Mouse (Mus musculus) forebrain, embryonic 11.5 days (tissue): ENCODE data around the gene Grm5. TPM values are rescaled to one million over a fixed set of nuclear protein-coding genes. Genes with fewer than 3 reads are reported as not detected.

ENCODE experiments used
- ATAC-seq: fragments of 200-750 bp; cut with Nextera tagmentation; replicated peaks from 2 replicates; pipeline ENCODE4 v1.8.0; 2017; ENCODE audit warnings: moderate TSS enrichment; ENCODE audit not compliant: low FRiP score
- DNase-seq: peaks from one replicate; pipeline ENCODE4 v3.0.0-alpha.2; 2017; ENCODE audit warnings: low spot score
- H3K27ac ChIP-seq: fragments of 300-500 bp; sonication (generic); 2 replicates; pipeline ENCODE4 v1.5.1; 2014; ENCODE audit warnings: low read depth, low read length
- H3K27me3 ChIP-seq: fragments of 300-500 bp; sonication (generic); 2 replicates; pipeline ENCODE4 v1.6.1; 2014; ENCODE audit warnings: mild to moderate bottlenecking, low read length, mixed read lengths; ENCODE audit not compliant: control insufficient read depth, insufficient read depth
- H3K36me3 ChIP-seq: fragments of 300-500 bp; sonication (generic); 2 replicates; pipeline ENCODE4 v1.6.1; 2014; ENCODE audit warnings: mild to moderate bottlenecking, low read length, moderate library complexity, mixed read lengths; ENCODE audit not compliant: control insufficient read depth, insufficient read depth
- H3K4me1 ChIP-seq: fragments of 300-500 bp; sonication (generic); replicated peaks from 2 replicates; pipeline ENCODE4 v1.6.1; 2014; ENCODE audit warnings: low read length, mixed read lengths; ENCODE audit not compliant: control insufficient read depth, insufficient read depth
- H3K4me2 ChIP-seq: fragments of 300-500 bp; sonication (generic); 2 replicates; pipeline ENCODE4 v1.6.1; 2014; ENCODE audit warnings: low read depth, mild to moderate bottlenecking, low read length, moderate library complexity, mixed read lengths; ENCODE audit not compliant: severe bottlenecking
- H3K4me3 ChIP-seq: fragments of 300-500 bp; sonication (generic); 2 replicates; pipeline ENCODE4 v1.5.1; 2014; ENCODE audit warnings: low read depth, low read length
- H3K9ac ChIP-seq: fragments of 300-500 bp; sonication (generic); 2 replicates; pipeline ENCODE4 v1.6.1; 2014; ENCODE audit warnings: low read length
- H3K9me3 ChIP-seq: fragments of 300-500 bp; sonication (generic); 2 replicates; pipeline ENCODE4 v1.6.1; 2016; ENCODE audit warnings: low read length, mixed read lengths; ENCODE audit not compliant: control insufficient read depth
- WGBS: fragments of 180-500 bp; shearing (Covaris S2); extraction: QIAGEN DNeasy Blood & Tissue Kit; methylation state at CpG from one replicate; pipeline ENCODE4 v1.1.7; 2014; 5-methylcytosine and 5-hydroxymethylcytosine counted together
- polyA plus RNA-seq: library from polyadenylated mRNA; unstranded; fragments of >200 nt; fragmentation: Nextera tagmentation; extraction: Ambion mirVana; gene quantifications from 2 replicates; pipeline ENCODE4 v1.2.1, GENCODE M21; 2014

Gene Grm5
- polyA plus RNA-seq, 1 experiment from 2014 or later, result 0.12 TPM

DNA sequence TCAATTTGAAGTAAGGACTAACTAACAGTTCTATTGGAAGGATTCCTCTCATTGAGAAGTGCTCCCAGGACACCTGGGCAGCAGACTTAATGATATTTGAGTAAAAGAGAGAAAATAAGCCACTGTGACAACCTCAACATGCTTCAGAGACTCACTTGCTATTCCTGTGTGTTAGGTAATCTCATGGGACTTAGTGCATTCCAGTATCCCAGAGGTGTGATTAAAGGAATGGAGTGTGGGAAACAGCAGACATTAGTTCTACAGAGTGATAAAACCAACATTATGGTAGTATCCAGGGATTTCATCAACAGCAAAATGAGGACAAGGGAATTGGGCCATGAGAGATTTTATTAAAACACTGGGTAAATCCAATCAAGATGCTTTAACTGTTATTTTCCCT is 205.0 kb downstream of the Grm5 start:
- H3K9me3 ChIP-seq, result no peaks in the 10 kb centered on the region
- ATAC-seq, result no peak

DNA sequence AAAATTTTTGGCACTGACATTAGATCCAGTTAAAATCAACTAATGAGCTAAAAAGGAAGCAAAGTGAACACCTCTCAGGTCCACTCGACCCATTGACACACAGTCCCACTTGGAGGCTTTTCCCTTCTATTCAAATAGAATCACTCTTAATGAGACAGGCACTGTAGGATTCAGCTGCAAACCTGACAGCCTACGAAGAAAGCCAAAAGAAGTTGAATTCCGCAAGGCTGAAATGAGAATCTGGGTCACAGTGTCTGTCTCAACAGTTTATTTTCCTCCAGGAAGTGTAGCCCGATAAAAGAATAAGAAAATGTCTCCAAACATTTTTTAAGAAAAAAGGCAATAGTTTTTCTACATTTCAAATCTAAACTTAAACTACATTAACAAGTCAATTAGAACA is 209.9 kb downstream of the Grm5 start:
- no peaks in the 10 kb centered on the region for H3K36me3 ChIP-seq
- no peak overlapping the region for H3K4me2 ChIP-seq
- no peak overlapping the region for H3K9ac ChIP-seq
- ATAC-seq (no peak), DNase-seq (no peak)
- no peak overlapping the region for H3K27ac ChIP-seq
- WGBS, result 69% methylated on average over 4 of the region's 4 CpGs
- no peaks in the 10 kb centered on the region for H3K27me3 ChIP-seq
- no peak overlapping the region for H3K4me3 ChIP-seq
- no peaks in the 10 kb centered on the region for H3K4me1 ChIP-seq
- H3K9me3 ChIP-seq, result no peaks in the 10 kb centered on the region

More for the DNA sequence above, 205.0 kb downstream of the Grm5 start:
- H3K4me2 ChIP-seq, result no peak overlapping the region
- H3K4me1 ChIP-seq, result no peaks in the 10 kb centered on the region
- no peak overlapping the region for H3K27ac ChIP-seq
- no peak overlapping the region for H3K4me3 ChIP-seq
- H3K9ac ChIP-seq, result no peak overlapping the region
- no peaks in the 10 kb centered on the region for H3K36me3 ChIP-seq
- H3K27me3 ChIP-seq, result no peaks in the 10 kb centered on the region
- DNase-seq, result no peak

DNA sequence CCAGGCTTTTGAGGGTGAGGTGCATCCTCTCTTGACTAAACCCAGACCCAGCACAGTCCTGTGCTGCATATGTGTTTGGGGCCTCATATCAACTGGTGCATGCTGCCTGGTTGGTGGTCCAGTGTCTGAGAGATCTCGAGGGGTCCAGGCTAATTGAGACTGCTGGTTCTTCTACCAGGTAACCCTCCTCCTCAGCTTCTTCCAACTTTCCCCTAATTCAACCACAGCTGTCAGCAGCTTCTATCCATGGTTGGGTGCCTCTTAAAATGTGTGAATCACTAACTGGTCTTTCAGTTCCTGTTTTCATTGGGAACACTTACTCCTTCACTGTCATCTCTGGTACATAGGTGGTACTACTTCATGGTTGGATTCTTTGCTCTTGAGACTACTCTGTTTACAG is 240.9 kb downstream of the Grm5 start:
- H3K9ac ChIP-seq, result no peak overlapping the region
- DNase-seq (no peak), ATAC-seq (no peak)
- no peak overlapping the region for H3K27ac ChIP-seq
- H3K27me3 ChIP-seq, result no peaks in the 10 kb centered on the region
- no peaks in the 10 kb centered on the region for H3K36me3 ChIP-seq
- no peak overlapping the region for H3K4me2 ChIP-seq
- no peaks in the 10 kb centered on the region for H3K9me3 ChIP-seq
- 73% methylated on average over 1 of the region's 1 CpGs for WGBS
- no peaks in the 10 kb centered on the region for H3K4me1 ChIP-seq
- H3K4me3 ChIP-seq, result no peak overlapping the region

DNA sequence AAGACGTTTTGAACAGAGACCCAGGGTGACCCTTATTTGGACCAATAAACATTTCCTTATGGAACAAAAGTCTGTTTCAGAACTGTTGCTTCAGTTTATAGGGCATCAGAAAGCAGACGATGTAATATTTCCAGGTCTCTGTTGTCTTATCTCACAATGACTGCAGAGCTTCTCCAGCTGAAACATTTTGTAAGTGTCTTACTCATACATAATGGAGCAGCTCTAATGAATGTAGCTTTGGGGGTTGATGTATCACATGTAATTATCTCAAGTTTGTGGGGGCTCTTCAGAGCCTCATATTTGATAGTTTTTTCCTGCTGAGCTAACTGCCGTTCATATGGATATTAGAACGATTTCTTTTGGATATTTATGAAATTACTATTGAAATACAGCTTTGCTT is 250.7 kb downstream of the Grm5 start:
- WGBS, result 78% methylated on average over 4 of the region's 4 CpGs
- Histone ChIP-seq H3K9ac (no peak overlapping the region), H3K4me1 (no peaks in the 10 kb centered on the region), H3K4me2 (no peak overlapping the region), H3K9me3 (no peaks in the 10 kb centered on the region), H3K27me3 (no peaks in the 10 kb centered on the region), H3K36me3 (no peaks in the 10 kb centered on the region), H3K4me3 (no peak overlapping the region), H3K27ac (no peak overlapping the region)
- ATAC-seq (no peak), DNase-seq (no peak)

DNA sequence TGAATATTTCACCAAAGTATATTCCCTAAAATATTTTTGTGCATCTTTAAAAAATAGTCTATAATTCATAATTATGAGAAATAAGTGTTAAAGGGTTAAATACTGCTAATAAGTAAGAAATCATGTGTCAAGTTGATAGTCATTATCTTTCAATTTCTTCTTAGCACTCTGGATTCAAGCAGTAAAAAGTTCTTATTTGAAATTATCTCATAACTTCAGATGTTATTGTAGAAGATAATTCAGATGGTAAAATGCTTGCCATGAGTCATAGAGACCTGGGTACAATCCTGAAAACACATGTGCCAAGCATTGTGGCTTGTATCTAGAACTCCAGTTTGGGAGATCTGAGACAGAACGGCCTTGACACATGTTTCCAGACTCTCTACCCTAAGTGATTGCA is 254.6 kb downstream of the Grm5 start:
- ATAC-seq (no peak), DNase-seq (no peak)
- H3K27ac ChIP-seq, result no peak overlapping the region
- no peaks in the 10 kb centered on the region for H3K9me3 ChIP-seq
- H3K4me3 ChIP-seq, result no peak overlapping the region
- no peaks in the 10 kb centered on the region for H3K36me3 ChIP-seq
- no peaks in the 10 kb centered on the region for H3K4me1 ChIP-seq
- H3K9ac ChIP-seq, result no peak overlapping the region
- 100% methylated on average over 1 of the region's 1 CpGs for WGBS
- H3K4me2 ChIP-seq, result no peak overlapping the region
- H3K27me3 ChIP-seq, result no peaks in the 10 kb centered on the region

DNA sequence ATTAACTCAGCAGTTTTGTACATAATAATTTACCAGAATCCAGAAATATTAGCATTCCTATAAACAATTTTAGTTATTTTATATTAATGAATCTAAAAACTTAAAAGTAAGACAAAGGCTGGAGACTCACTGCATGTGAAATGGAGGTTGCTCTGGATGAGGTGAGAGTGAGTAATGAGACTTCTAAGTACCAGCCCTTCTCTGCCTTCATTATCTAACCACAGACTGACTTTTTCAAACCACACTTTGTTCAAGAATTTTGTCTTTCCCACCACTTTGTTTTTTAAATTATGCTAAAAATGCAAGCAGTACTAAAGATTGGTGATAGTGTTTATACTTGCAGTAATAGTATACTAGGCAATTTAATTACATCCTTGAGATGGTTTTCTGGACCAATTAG is 259.5 kb downstream of the Grm5 start:
- H3K27me3 ChIP-seq, result no peaks in the 10 kb centered on the region
- H3K4me3 ChIP-seq, result no peak overlapping the region
- no peak for DNase-seq
- H3K9ac ChIP-seq, result no peak overlapping the region
- H3K9me3 ChIP-seq, result no peaks in the 10 kb centered on the region
- no peaks in the 10 kb centered on the region for H3K36me3 ChIP-seq
- no peak overlapping the region for H3K27ac ChIP-seq
- no peak for ATAC-seq
- H3K4me1 ChIP-seq, result no peaks in the 10 kb centered on the region
- no peak overlapping the region for H3K4me2 ChIP-seq

DNA sequence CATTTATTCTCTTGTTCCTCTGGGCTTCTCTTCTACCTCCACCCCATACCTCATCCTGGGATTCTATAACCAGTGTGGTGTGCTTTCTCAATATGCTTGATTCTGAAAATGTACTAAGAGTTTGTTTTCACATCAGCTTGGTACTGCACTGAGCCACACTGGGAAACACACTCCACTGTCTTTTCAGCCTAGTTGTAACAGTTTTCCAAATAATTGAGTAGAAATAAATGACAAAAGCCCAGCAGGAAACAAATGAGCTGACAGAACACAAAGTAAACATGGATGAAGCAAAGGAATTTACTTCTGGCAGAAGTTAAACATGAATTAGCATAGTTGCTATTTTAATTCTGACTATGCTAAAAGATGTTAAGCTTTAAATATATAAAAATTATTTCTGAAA is 262.1 kb downstream of the Grm5 start:
- Histone ChIP-seq H3K4me3 (no peak overlapping the region), H3K4me2 (no peak overlapping the region), H3K9ac (no peak overlapping the region), H3K27ac (no peak overlapping the region), H3K9me3 (no peaks in the 10 kb centered on the region), H3K4me1 (no peaks in the 10 kb centered on the region), H3K36me3 (no peaks in the 10 kb centered on the region), H3K27me3 (no peaks in the 10 kb centered on the region)
- no peak for DNase-seq
- ATAC-seq, result no peak

DNA sequence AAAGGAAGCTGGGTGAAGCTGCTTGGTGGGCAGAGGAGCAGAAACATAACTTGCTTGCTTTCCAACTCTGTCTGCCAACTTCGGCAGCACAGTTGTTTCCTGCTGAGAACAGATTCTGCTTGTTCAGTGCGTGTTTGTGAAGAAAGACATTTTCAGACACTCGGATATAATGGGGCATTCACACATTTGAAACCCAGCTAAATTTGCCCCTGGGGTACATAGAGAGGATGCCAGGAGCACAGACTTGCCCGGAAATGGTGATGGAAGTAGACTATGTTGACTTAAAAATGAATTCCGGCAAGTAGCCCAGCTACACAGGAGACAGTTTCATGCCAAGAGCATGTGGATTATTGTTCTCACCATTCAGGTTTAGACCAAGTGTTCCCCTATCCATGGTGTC is 342.0 kb downstream of the Grm5 start:
- DNase-seq (no peak), ATAC-seq (no peak)
- H3K27ac ChIP-seq, result no peak overlapping the region
- H3K4me3 ChIP-seq, result no peak overlapping the region
- H3K4me2 ChIP-seq, result no peak overlapping the region
- WGBS, result 65% methylated on average over 5 of the region's 5 CpGs
- H3K27me3 ChIP-seq, result no peaks in the 10 kb centered on the region
- H3K4me1 ChIP-seq, result no peaks in the 10 kb centered on the region
- H3K36me3 ChIP-seq, result no peaks in the 10 kb centered on the region
- no peaks in the 10 kb centered on the region for H3K9me3 ChIP-seq
- H3K9ac ChIP-seq, result no peak overlapping the region

DNA sequence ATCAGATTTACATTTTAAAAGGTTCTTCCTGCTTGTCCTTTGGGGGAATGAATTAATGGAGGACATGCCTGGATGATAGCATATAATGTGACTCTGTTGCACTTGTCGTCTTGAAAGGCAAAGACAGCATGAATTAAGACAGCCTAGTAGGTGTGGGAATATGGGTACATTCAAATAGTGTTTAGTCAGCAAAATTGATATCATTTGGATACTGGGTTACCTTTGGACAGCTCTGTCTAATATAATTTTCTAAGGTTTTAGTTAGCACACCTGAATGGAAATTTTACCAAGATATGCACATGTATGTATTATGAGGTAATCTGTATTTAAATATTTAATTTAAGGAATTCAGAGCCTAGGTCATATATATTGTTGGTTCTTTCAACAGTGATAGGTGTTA is 353.4 kb downstream of the Grm5 start:
- Histone ChIP-seq H3K4me1 (no peaks in the 10 kb centered on the region), H3K4me2 (no peak overlapping the region), H3K9me3 (no peaks in the 10 kb centered on the region), H3K36me3 (no peaks in the 10 kb centered on the region), H3K9ac (no peak overlapping the region), H3K4me3 (no peak overlapping the region), H3K27me3 (no peaks in the 10 kb centered on the region), H3K27ac (no peak overlapping the region)
- WGBS, result 73% methylated on average over 1 of the region's 1 CpGs
- ATAC-seq (no peak), DNase-seq (no peak)
